Mouse (Mus musculus) ovary, postnatal 36 days (tissue): ENCODE measurements at regions not wholly inside any gene's neighbourhood (a gene's known extent, or its start where the extent isn't known, plus 50 kb on each side); places are given as distances from the start of the nearest gene placed in this dataset.

Source experiments
- DNase-seq: peaks from one replicate; pipeline ENCODE4 v3.0.0; 2022; ENCODE audit warnings: low spot score, mixed read lengths

- DNase-seq = no peak
These were observed 141.1 kb upstream of the Plxnc1 start for GRCm38 (mm10) chr10:95085688-95086268.

DNA sequence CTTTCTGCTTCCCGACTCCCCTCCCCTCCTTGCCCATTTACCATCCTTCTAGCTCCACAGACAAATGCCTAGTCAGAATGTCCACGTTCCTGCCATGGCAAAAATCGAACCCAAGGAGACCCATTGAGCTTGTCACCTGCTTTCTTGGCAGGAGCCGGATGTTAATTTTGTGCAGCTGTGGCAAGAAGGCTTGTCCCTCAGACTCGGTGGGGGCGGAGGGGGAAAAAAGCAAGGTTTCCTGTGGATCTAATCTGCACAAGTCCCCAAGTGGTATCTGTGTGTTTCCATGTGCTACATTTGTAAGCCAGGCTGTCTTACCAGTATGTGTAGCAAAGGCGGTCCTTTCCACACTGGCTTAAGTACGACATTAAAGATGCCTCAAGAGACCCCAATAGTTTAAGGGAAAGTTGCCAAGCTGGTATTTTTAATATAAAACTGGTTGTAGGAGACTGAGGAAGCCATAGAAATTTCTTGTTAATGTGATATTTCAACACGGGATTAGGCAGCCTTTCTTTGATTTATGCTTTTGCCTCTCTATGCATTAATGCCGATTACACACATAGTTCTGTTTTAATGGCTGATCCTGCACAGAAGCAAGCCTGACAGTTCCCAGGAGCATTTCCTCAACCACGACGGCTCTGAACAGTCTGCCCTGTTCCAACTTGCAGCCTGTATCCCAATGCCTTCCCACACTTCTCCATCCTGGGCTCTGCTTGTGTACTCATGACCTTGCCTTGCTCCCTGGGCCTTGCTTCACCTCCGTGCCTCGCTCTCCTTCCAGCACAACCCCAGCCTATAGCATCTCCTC is 138.9 kb upstream of the Plxnc1 start:
- no peak for DNase-seq

DNA sequence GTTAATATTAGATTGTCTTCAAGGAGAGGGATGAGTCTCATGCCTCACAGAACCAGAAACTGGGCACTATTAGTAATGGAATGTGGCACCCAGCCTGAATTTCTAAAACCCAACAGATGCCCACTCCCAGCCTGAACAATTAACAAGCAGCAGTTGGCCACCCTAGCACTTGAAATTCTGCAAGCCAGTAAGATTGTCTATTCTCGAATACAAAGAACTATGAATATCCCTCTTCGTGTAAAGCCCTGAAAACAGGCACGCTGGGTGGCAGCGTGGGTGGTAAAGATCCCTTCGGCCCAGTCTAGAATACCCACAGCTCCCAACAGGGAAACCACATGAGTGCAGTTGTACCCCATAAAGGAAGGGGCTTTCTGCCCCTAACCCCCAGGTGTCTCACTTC is 138.0 kb upstream of the Plxnc1 start:
- DNase-seq = no peak

GRCm38 (mm10) chr10:95079979-95080378 is 135.3 kb upstream of the Plxnc1 start:
- no peak for DNase-seq

DNA sequence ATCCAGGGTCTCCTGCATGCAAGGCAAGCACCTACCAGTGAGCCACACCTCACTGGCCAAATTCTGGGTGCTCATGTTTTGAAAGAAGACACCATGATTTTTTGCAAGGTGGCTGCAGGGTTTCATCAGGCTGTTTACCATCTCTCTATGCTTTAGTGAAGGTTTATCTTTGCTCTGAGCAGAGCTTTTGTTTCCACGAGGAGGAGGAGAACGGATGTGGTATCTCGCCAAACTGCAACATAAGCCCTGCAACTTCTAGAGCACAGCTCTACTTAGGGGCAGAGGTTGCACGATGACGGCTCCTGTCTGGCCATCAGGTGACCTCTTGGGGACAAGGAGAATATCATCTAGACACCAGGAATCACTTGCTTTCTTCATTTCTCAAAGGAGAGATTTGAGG is 131.8 kb upstream of the Plxnc1 start:
- no peak for DNase-seq

DNA sequence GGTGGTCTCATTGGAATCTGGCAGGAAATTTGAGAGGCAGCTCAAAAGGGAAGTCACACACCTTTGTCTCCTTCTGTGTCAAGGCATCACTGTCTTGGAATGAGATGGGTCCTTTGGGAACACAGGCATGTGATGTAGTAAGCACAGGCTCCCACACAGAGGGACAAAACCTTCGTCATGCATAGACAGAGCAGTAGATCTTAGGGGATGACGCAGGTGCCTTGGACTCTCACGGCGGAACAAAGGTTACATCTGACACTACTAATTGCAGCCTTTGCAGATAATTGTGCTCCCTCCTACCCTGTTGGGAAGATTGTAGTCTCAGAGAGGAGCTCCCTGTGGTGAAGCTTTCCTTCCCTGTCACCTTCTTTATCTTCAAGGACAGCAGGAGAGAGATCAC is 131.3 kb upstream of the Plxnc1 start:
- no peak for DNase-seq

DNA sequence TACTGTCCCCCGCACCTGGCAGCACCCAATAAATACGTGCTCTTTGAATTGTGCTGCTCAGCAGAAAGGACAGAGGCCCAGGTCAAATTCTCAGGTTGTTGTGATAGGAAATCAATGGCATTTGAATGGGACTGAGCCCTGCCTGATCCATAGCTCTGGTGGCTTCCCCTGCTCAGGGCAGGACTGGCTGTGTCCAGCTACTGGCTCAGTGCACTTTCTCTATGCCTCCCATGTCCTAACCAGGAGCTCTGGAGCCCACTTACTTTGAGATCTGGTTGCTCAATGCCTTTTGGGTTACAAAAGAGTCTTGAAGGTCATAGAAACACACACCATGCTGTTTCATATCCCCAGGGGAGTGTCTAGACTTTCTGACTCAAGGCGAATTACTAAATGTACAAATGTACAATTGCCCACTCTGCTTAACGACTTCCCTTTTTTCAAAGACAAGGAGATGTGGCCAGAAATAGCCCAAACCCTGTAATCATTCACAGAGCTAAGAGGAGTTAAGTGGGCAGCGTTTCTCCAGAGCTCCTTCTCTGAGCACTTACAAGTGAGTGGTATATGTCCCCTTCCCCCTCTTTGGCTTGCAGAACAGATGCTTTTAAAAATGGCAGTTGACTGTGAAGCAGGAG is 130.4 kb upstream of the Plxnc1 start:
- no peak for DNase-seq

- no peak for DNase-seq
These were observed 129.7 kb upstream of the Plxnc1 start for GRCm38 (mm10) chr10:95074381-95074780.

DNA sequence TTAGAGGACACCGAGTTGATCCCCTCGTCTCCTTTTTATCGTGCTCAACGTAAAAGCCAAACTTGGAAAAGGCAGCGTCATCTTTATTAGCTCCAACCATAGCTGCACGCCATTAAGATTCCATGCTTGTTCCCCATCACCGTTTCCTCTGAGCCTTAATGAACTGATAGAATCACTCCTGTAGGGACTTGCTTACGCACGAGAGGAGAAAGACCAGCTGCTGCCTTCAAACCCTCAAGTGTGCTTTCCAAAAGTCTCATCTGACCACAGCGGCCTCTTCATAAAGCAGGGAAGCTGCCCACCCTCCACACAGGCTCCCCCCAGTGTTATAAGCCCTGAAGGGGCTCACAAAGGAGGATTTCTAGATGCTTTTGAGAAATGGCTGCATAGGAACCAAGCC is 123.3 kb upstream of the Plxnc1 start:
- no peak for DNase-seq

DNA sequence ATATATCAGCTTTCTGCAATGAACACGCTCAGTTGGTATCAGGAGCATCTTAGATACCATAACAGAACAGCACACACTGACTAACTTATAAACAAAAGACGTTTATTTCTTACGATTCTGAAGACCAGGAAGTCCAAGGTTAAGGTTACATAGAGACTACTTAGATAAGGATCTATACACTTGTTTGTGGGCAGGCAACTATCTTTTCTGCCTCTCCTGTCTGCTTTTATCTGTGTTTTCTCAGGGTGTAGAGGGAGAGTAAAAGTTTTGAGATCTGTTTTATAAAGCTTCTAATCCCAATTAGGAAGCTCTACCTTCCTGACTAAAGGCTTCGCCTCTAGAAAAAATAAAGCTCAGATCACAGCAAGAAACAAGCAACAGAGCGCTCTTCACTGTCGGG is 122.1 kb upstream of the Plxnc1 start:
- no peak for DNase-seq

DNA sequence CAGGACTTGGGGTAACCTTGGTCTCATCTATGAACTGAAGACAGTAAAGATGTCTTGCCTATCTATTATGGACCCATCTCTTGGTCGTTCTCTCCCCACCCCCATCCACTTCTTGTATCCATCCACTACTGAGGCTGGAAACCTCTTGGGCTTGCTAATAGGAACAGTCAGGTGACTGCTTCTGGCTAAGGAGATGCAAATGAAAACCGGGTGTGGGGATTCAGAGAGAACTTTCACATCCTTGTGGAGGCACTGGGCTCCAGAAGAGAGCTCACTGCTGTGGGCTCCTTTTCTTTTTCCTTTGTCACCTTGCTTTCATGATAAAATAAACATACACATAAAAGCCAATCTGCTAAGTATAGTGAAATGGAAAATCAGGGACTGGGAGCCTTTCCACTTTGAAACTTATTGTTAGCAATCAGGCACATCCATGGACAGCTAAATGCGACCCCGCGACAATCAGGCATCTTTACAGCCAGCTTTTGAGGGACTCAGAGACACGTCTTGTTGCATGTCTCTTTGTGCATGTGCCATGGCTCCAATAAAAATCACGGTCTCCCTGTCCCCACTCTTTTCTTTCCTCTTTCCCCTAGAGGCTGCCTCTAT is 115.0 kb upstream of the Plxnc1 start:
- DNase-seq = no peak

DNA sequence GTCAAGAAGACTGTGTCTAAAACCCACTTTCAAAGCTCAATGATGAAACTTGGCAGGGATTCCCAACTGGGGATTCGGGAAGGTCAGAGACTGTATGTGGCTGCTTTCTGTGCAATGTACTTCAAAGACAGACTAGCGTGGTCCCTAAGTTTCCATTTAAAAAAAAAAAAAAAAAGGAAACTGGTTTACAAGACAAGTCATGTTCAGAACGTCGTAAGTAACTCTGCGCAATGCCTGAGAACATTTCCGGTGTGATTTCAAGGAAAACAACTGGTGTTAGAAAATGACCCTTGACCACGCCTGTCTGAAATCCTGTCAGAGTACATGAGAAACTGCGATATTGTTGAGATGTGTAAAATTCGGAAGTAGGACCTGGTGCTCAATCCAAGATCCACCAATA is 114.4 kb upstream of the Plxnc1 start:
- no peak for DNase-seq

DNA sequence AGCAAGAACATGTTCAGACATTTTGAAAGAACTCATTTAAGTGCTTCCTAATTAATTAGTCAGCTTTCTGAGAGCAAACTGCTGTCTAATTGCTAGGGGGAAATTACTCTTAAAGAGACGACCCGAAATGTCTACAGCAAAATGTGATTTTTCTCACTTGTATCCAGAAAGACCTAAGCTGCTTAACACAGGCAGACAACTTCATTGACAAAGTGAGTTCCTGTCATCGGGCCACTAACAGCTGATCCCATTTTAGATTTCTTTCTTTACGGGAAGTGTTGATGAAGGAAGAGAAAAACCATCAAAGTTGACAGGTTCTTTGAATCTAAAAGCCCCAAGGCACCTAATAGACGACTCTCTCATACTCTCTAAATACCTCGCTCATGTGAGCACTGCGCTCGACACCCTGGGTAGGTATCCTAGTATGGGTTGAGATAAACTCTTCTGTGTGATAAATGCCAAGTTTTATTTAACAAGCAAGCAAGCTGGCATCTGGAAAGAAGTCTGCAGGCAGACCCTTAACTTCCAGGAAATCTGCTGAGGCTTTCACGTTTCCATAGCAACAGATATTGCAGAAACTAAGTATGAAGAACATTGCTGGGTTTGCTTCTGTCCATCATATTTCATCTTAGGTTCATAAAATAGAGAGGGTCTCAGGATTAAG is 112.5 kb upstream of the Plxnc1 start:
- DNase-seq = no peak

GRCm38 (mm10) chr10:95056541-95056940 is 111.9 kb upstream of the Plxnc1 start:
- no peak for DNase-seq

GRCm38 (mm10) chr10:95054869-95055268 is 110.2 kb upstream of the Plxnc1 start:
- no peak for DNase-seq

- no peak for DNase-seq
These were observed 104.2 kb upstream of the Plxnc1 start for GRCm38 (mm10) chr10:95048790-95049189.

DNA sequence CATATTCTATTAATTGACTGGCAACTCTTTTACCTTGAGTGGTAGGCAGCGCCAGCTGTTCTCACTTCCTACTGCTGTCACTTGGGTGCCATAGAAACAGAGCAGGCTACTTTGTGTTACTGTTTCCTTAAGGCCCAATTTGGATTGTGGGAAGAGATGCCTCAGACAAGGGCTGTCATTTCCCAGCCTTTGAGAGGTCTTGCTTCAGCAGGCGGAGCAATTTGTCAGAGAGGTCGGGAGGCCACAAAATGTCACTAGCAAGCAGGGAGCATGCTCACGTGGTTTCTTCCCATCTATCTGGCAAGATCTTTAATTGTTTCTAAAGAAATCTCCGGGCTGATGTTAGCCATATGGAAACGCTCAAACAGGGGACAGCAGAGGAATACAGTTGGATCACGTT is 99.3 kb upstream of the Plxnc1 start:
- DNase-seq = no peak

DNA sequence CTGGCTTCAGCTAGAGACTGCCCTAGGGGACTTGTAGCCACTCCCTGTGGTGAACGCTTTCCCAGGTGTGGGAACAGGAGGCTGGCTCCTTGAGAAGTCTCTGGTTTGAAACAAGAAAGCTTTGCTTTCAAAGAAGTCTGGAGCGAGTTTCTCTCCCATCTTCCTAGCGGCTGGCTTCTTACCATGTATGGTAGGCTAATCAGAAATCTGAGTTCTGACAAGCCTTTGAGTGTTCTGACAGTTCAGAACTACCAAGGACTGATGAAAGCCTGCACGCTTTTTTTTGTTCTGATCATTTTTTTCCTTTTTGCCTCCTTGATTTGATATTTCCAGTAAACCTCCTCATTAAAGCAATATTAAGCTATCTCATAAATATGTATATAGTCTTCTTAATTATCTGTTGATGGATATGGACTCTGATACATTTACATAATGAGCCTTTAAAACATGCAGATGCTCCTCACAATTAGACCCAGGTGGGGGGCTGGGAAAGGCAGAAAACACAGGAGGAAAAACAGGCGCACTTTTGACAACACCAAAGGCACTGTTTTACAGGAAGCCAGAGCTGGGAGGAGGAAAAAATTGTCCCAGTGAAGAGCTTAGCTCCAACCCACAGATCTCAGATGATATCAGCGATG is 95.7 kb upstream of the Plxnc1 start:
- no peak for DNase-seq

DNA sequence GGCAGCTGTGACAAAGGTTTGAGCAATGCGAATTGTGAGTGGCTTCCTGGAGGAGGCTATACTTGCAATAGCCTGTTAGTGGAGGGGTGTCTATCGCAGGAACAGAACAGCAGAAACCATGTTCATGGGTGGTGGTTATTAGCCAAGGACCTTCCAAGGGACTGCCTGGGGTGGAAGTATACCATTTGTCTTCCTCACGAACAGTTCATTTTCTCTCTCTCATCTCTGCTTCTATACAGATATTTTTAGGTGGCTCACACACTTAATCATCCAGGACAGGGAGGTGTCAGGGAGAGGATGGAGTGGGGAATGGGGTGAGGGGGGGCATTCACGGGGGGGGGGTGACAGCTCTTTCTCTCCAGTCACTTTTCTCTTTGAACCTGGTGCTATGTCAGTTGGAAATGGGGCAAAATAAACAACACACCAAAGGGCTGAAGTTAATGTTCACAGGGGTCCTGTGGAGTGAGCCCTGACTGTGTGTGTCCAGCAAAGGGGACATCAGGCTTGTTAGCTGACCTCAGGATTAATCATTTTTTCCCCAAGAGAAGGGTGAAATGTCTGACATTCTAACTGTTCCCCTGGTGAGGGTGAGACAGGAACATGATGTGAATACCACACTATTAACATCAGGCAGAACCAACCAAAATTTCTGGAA is 91.5 kb upstream of the Plxnc1 start:
- no peak for DNase-seq

- no peak for DNase-seq
These were observed 90.7 kb upstream of the Plxnc1 start for GRCm38 (mm10) chr10:95035371-95035770.

- no peak for DNase-seq
These were observed 89.9 kb upstream of the Plxnc1 start for GRCm38 (mm10) chr10:95034566-95034965.
